Mouse (Mus musculus): Measurements from ENCODE around the gene Hsdl1. TPM values are rescaled to one million over a fixed set of nuclear protein-coding genes. Genes with fewer than 3 reads are reported as not detected.

Gene Hsdl1
- polyA plus RNA-seq, 1 experiment from 2014 or later = 29.1 TPM

- H3K9me3 ChIP-seq (ENCODE audit: control insufficient read depth, low read length) = no peaks in the 10 kb centered on the region
- no peak overlapping the region for H3K27ac ChIP-seq (ENCODE audit: low read length)
- H3K4me1 ChIP-seq (replicated peaks; ENCODE audit: control insufficient read depth, insufficient read depth, low read length) = peaks cover 12% of the 10 kb centered on the region
- H3K36me3 ChIP-seq (ENCODE audit: control insufficient read depth, insufficient read depth, low read length) = no peaks in the 10 kb centered on the region
- WGBS = 71% methylated on average over 2 of the region's 2 CpGs
- no peak overlapping the region for H3K4me3 ChIP-seq (ENCODE audit: low read length)
- no peak for ATAC-seq (ENCODE audit: low read depth)
- no peak overlapping the region for H3K4me2 ChIP-seq (ENCODE audit: low read depth, low read length)
- H3K27me3 ChIP-seq (ENCODE audit: control insufficient read depth, insufficient read depth, low read depth, low read length) = no peaks in the 10 kb centered on the region
- no peak overlapping the region for H3K9ac ChIP-seq (ENCODE audit: low read length)
Measured at GRCm38 (mm10) chr8:119552967-119553366, 22.0 kb downstream of the Hsdl1 start.

GRCm38 (mm10) chr8:119548560-119549113, 26.3 kb downstream of the Hsdl1 start:
- WGBS = 62% methylated on average over 7 of the region's 7 CpGs
- Histone ChIP-seq H3K27me3 (ENCODE audit: control insufficient read depth, insufficient read depth, low read depth, low read length) (no peaks in the 10 kb centered on the region), H3K4me2 (ENCODE audit: low read depth, low read length) (no peak overlapping the region), H3K9me3 (ENCODE audit: control insufficient read depth, low read length) (no peaks in the 10 kb centered on the region), H3K4me1 (replicated peaks; ENCODE audit: control insufficient read depth, insufficient read depth, low read length) (peaks cover 3% of the 10 kb centered on the region; the same call in 1 of the 2 replicates), H3K36me3 (ENCODE audit: control insufficient read depth, insufficient read depth, low read length) (peaks cover 16% of the 10 kb centered on the region), H3K27ac (ENCODE audit: low read length) (no peak overlapping the region), H3K9ac (ENCODE audit: low read length) (no peak overlapping the region), H3K4me3 (ENCODE audit: low read length) (no peak overlapping the region)
- ATAC-seq (ENCODE audit: low read depth) = no peak

- Histone ChIP-seq H3K36me3 (ENCODE audit: control insufficient read depth, insufficient read depth, low read length) (peaks cover 26% of the 10 kb centered on the region), H3K27me3 (ENCODE audit: control insufficient read depth, insufficient read depth, low read depth, low read length) (no peaks in the 10 kb centered on the region), H3K4me3 (ENCODE audit: low read length) (no peak overlapping the region), H3K4me1 (replicated peaks; ENCODE audit: control insufficient read depth, insufficient read depth, low read length) (no peaks in the 10 kb centered on the region), H3K9ac (ENCODE audit: low read length) (no peak overlapping the region), H3K4me2 (ENCODE audit: low read depth, low read length) (no peak overlapping the region), H3K9me3 (ENCODE audit: control insufficient read depth, low read length) (no peaks in the 10 kb centered on the region), H3K27ac (ENCODE audit: low read length) (no peak overlapping the region)
- 58% methylated on average over 18 of the region's 18 CpGs for WGBS
- ATAC-seq (ENCODE audit: low read depth) = peak; percentile 36; the same call in 1 of the 2 replicates
Measured at GRCm38 (mm10) chr8:119547019-119547691, 27.8 kb downstream of the Hsdl1 start.

- H3K4me1 ChIP-seq (replicated peaks; ENCODE audit: control insufficient read depth, insufficient read depth, low read length) = no peaks in the 10 kb centered on the region
- H3K9me3 ChIP-seq (ENCODE audit: control insufficient read depth, low read length) = no peaks in the 10 kb centered on the region
- H3K4me3 ChIP-seq (ENCODE audit: low read length) = no peak overlapping the region
- H3K4me2 ChIP-seq (ENCODE audit: low read depth, low read length) = no peak overlapping the region
- H3K36me3 ChIP-seq (ENCODE audit: control insufficient read depth, insufficient read depth, low read length) = peaks cover 34% of the 10 kb centered on the region
- no peak overlapping the region for H3K27ac ChIP-seq (ENCODE audit: low read length)
- no peak for ATAC-seq (ENCODE audit: low read depth)
- 92% methylated on average over 6 of the region's 6 CpGs for WGBS
- no peaks in the 10 kb centered on the region for H3K27me3 ChIP-seq (ENCODE audit: control insufficient read depth, insufficient read depth, low read depth, low read length)
- H3K9ac ChIP-seq (ENCODE audit: low read length) = no peak overlapping the region
Measured at GRCm38 (mm10) chr8:119545791-119546190, 29.2 kb downstream of the Hsdl1 start.

- WGBS = 74% methylated on average over 6 of the region's 6 CpGs
- no peaks in the 10 kb centered on the region for H3K4me1 ChIP-seq (replicated peaks; ENCODE audit: control insufficient read depth, insufficient read depth, low read length)
- no peak for ATAC-seq (ENCODE audit: low read depth)
- no peak overlapping the region for H3K9ac ChIP-seq (ENCODE audit: low read length)
- H3K9me3 ChIP-seq (ENCODE audit: control insufficient read depth, low read length) = no peaks in the 10 kb centered on the region
- no peak overlapping the region for H3K4me2 ChIP-seq (ENCODE audit: low read depth, low read length)
- H3K27ac ChIP-seq (ENCODE audit: low read length) = no peak overlapping the region
- H3K4me3 ChIP-seq (ENCODE audit: low read length) = no peak overlapping the region
- no peaks in the 10 kb centered on the region for H3K27me3 ChIP-seq (ENCODE audit: control insufficient read depth, insufficient read depth, low read depth, low read length)
- H3K36me3 ChIP-seq (ENCODE audit: control insufficient read depth, insufficient read depth, low read length) = peaks cover 40% of the 10 kb centered on the region
Measured at GRCm38 (mm10) chr8:119545180-119545579, 29.8 kb downstream of the Hsdl1 start.

- no peak overlapping the region for H3K4me3 ChIP-seq (ENCODE audit: low read length)
- H3K9ac ChIP-seq (ENCODE audit: low read length) = no peak overlapping the region
- ATAC-seq (ENCODE audit: low read depth) = no peak
- no peaks in the 10 kb centered on the region for H3K27me3 ChIP-seq (ENCODE audit: control insufficient read depth, insufficient read depth, low read depth, low read length)
- no peak overlapping the region for H3K27ac ChIP-seq (ENCODE audit: low read length)
- 80% methylated on average over 3 of the region's 3 CpGs for WGBS
- peaks cover 43% of the 10 kb centered on the region for H3K36me3 ChIP-seq (ENCODE audit: control insufficient read depth, insufficient read depth, low read length)
- no peaks in the 10 kb centered on the region for H3K4me1 ChIP-seq (replicated peaks; ENCODE audit: control insufficient read depth, insufficient read depth, low read length)
- H3K4me2 ChIP-seq (ENCODE audit: low read depth, low read length) = no peak overlapping the region
- H3K9me3 ChIP-seq (ENCODE audit: control insufficient read depth, low read length) = no peaks in the 10 kb centered on the region
Measured at GRCm38 (mm10) chr8:119544606-119545005, 30.4 kb downstream of the Hsdl1 start.

GRCm38 (mm10) chr8:119531973-119532372, 43.0 kb downstream of the Hsdl1 start:
- Histone ChIP-seq H3K27ac (ENCODE audit: low read length) (no peak overlapping the region), H3K4me1 (replicated peaks; ENCODE audit: control insufficient read depth, insufficient read depth, low read length) (no peaks in the 10 kb centered on the region), H3K36me3 (ENCODE audit: control insufficient read depth, insufficient read depth, low read length) (peaks cover 72% of the 10 kb centered on the region), H3K9me3 (ENCODE audit: control insufficient read depth, low read length) (no peaks in the 10 kb centered on the region), H3K4me2 (ENCODE audit: low read depth, low read length) (no peak overlapping the region), H3K27me3 (ENCODE audit: control insufficient read depth, insufficient read depth, low read depth, low read length) (no peaks in the 10 kb centered on the region), H3K9ac (ENCODE audit: low read length) (no peak overlapping the region), H3K4me3 (ENCODE audit: low read length) (no peak overlapping the region)
- ATAC-seq (ENCODE audit: low read depth) = no peak
- WGBS = 83% methylated on average over 9 of the region's 9 CpGs

GRCm38 (mm10) chr8:119531397-119531796, 43.6 kb downstream of the Hsdl1 start:
- peaks cover 72% of the 10 kb centered on the region for H3K36me3 ChIP-seq (ENCODE audit: control insufficient read depth, insufficient read depth, low read length)
- no peak overlapping the region for H3K9ac ChIP-seq (ENCODE audit: low read length)
- H3K4me1 ChIP-seq (replicated peaks; ENCODE audit: control insufficient read depth, insufficient read depth, low read length) = no peaks in the 10 kb centered on the region
- 89% methylated on average over 3 of the region's 3 CpGs for WGBS
- H3K9me3 ChIP-seq (ENCODE audit: control insufficient read depth, low read length) = no peaks in the 10 kb centered on the region
- no peak overlapping the region for H3K27ac ChIP-seq (ENCODE audit: low read length)
- H3K4me2 ChIP-seq (ENCODE audit: low read depth, low read length) = no peak overlapping the region
- no peaks in the 10 kb centered on the region for H3K27me3 ChIP-seq (ENCODE audit: control insufficient read depth, insufficient read depth, low read depth, low read length)
- no peak for ATAC-seq (ENCODE audit: low read depth)
- no peak overlapping the region for H3K4me3 ChIP-seq (ENCODE audit: low read length)

- no peaks in the 10 kb centered on the region for H3K27me3 ChIP-seq (ENCODE audit: control insufficient read depth, insufficient read depth, low read depth, low read length)
- H3K9ac ChIP-seq (ENCODE audit: low read length) = no peak overlapping the region
- ATAC-seq (ENCODE audit: low read depth) = no peak
- 75% methylated on average over 6 of the region's 6 CpGs for WGBS
- no peak overlapping the region for H3K27ac ChIP-seq (ENCODE audit: low read length)
- H3K4me1 ChIP-seq (replicated peaks; ENCODE audit: control insufficient read depth, insufficient read depth, low read length) = no peaks in the 10 kb centered on the region
- no peak overlapping the region for H3K4me2 ChIP-seq (ENCODE audit: low read depth, low read length)
- H3K4me3 ChIP-seq (ENCODE audit: low read length) = no peak overlapping the region
- peaks cover 70% of the 10 kb centered on the region for H3K36me3 ChIP-seq (ENCODE audit: control insufficient read depth, insufficient read depth, low read length)
- no peaks in the 10 kb centered on the region for H3K9me3 ChIP-seq (ENCODE audit: control insufficient read depth, low read length)
Measured at GRCm38 (mm10) chr8:119530937-119531336, 44.0 kb downstream of the Hsdl1 start.

Measured in lung, embryonic 16.5 days (tissue).